Mouse (Mus musculus): ENCODE data around the gene Cetn3. TPM values are rescaled to one million over a fixed set of nuclear protein-coding genes. Genes with fewer than 3 reads are reported as not detected.
A peak's percentile ranks its signal among the peaks of the same experiment; 100 is the strongest.

Gene Cetn3
- 267 and 308 TPM in 2 replicates for polyA plus RNA-seq (2015; fragmentation: Nextera tagmentation; extraction: Ambion mirVana)

GRCm38 (mm10) chr13:81782971-81783404, at the start of gene Cetn3:
Gene Cetn3, plus strand, starts transcription at chr13:81783077.
- Histone ChIP-seq H3K36me3 (ENCODE audit: poor library complexity, severe bottlenecking) (peaks cover 8% of the 10 kb centered on the region), H3K4me2 (peak within 1 kb of the TSS; percentile 73), H3K9ac (peak within 1 kb of the TSS; percentile 69), H3K27me3 (no peaks in the 10 kb centered on the region), H3K9me3 (replicated peaks) (no peaks in the 10 kb centered on the region), H3K4me3 (peak within 1 kb of the TSS; percentile 56), H3K4me1 (peaks cover 29% of the 10 kb centered on the region), H3K27ac (peak within 1 kb of the TSS; percentile 97)
- ATAC-seq, result peak; percentile 93
- WGBS, result under 1% methylated on average over 29 of the region's 29 CpGs

- H3K36me3 ChIP-seq (ENCODE audit: poor library complexity, severe bottlenecking), result no peaks in the 10 kb centered on the region
- H3K27me3 ChIP-seq, result no peaks in the 10 kb centered on the region
- no peak overlapping the region for H3K4me2 ChIP-seq
- ATAC-seq, result no peak
- H3K27ac ChIP-seq, result no peak overlapping the region
- WGBS, result 90% methylated on average over 5 of the region's 5 CpGs
- H3K4me1 ChIP-seq, result no peaks in the 10 kb centered on the region
- H3K4me3 ChIP-seq, result no peak overlapping the region
- H3K9me3 ChIP-seq (replicated peaks), result no peaks in the 10 kb centered on the region
- H3K9ac ChIP-seq, result no peak overlapping the region
Observed at GRCm38 (mm10) chr13:81736606-81737005, 46.3 kb upstream of the Cetn3 start.

GRCm38 (mm10) chr13:81740898-81741297, 42.0 kb upstream of the Cetn3 start:
- Histone ChIP-seq H3K27me3 (no peaks in the 10 kb centered on the region), H3K4me1 (no peaks in the 10 kb centered on the region), H3K27ac (no peak overlapping the region), H3K4me3 (no peak overlapping the region), H3K36me3 (ENCODE audit: poor library complexity, severe bottlenecking) (no peaks in the 10 kb centered on the region), H3K9ac (no peak overlapping the region), H3K4me2 (no peak overlapping the region), H3K9me3 (replicated peaks) (no peaks in the 10 kb centered on the region)
- no peak for ATAC-seq
- WGBS, result 65% methylated on average over 3 of the region's 3 CpGs

GRCm38 (mm10) chr13:81743391-81744091, 39.3 kb upstream of the Cetn3 start:
- H3K27ac ChIP-seq, result no peak overlapping the region
- ATAC-seq, result no peak
- 49% methylated on average over 10 of the region's 10 CpGs for WGBS

GRCm38 (mm10) chr13:81744092-81744396, 38.8 kb upstream of the Cetn3 start:
- no peaks in the 10 kb centered on the region for H3K36me3 ChIP-seq (ENCODE audit: poor library complexity, severe bottlenecking)
- no peak for ATAC-seq
- no peaks in the 10 kb centered on the region for H3K9me3 ChIP-seq (replicated peaks)
- H3K4me3 ChIP-seq, result no peak overlapping the region
- no peaks in the 10 kb centered on the region for H3K27me3 ChIP-seq
- 46% methylated on average over 2 of the region's 2 CpGs for WGBS
- no peak overlapping the region for H3K27ac ChIP-seq
- no peaks in the 10 kb centered on the region for H3K4me1 ChIP-seq
- no peak overlapping the region for H3K9ac ChIP-seq
- no peak overlapping the region for H3K4me2 ChIP-seq

More at GRCm38 (mm10) chr13:81743391-81744091, 39.3 kb upstream of the Cetn3 start:
- Histone ChIP-seq H3K27me3 (no peaks in the 10 kb centered on the region), H3K4me3 (no peak overlapping the region), H3K36me3 (ENCODE audit: poor library complexity, severe bottlenecking) (no peaks in the 10 kb centered on the region), H3K9me3 (replicated peaks) (no peaks in the 10 kb centered on the region), H3K4me2 (no peak overlapping the region), H3K9ac (no peak overlapping the region), H3K4me1 (no peaks in the 10 kb centered on the region)

GRCm38 (mm10) chr13:81754878-81755277, 28.0 kb upstream of the Cetn3 start:
- no peaks in the 10 kb centered on the region for H3K27me3 ChIP-seq
- no peak overlapping the region for H3K27ac ChIP-seq
- H3K9me3 ChIP-seq (replicated peaks), result no peaks in the 10 kb centered on the region
- H3K4me3 ChIP-seq, result no peak overlapping the region
- no peak for ATAC-seq
- H3K9ac ChIP-seq, result no peak overlapping the region
- no peak overlapping the region for H3K4me2 ChIP-seq
- H3K36me3 ChIP-seq (ENCODE audit: poor library complexity, severe bottlenecking), result no peaks in the 10 kb centered on the region
- H3K4me1 ChIP-seq, result no peaks in the 10 kb centered on the region

- no peak overlapping the region for H3K4me2 ChIP-seq
- no peaks in the 10 kb centered on the region for H3K9me3 ChIP-seq (replicated peaks)
- no peaks in the 10 kb centered on the region for H3K4me1 ChIP-seq
- H3K27me3 ChIP-seq, result no peaks in the 10 kb centered on the region
- H3K4me3 ChIP-seq, result no peak overlapping the region
- no peak for ATAC-seq
- H3K27ac ChIP-seq, result no peak overlapping the region
- H3K9ac ChIP-seq, result no peak overlapping the region
- H3K36me3 ChIP-seq (ENCODE audit: poor library complexity, severe bottlenecking), result no peaks in the 10 kb centered on the region
- 97% methylated on average over 1 of the region's 1 CpGs for WGBS
Observed at GRCm38 (mm10) chr13:81755324-81755723, 27.6 kb upstream of the Cetn3 start.

- no peak overlapping the region for H3K4me2 ChIP-seq
- no peaks in the 10 kb centered on the region for H3K27me3 ChIP-seq
- no peak overlapping the region for H3K27ac ChIP-seq
- no peak overlapping the region for H3K4me3 ChIP-seq
- no peaks in the 10 kb centered on the region for H3K9me3 ChIP-seq (replicated peaks)
- 89% methylated on average over 5 of the region's 5 CpGs for WGBS
- no peak for ATAC-seq
- H3K36me3 ChIP-seq (ENCODE audit: poor library complexity, severe bottlenecking), result no peaks in the 10 kb centered on the region
- H3K9ac ChIP-seq, result no peak overlapping the region
- no peaks in the 10 kb centered on the region for H3K4me1 ChIP-seq
Observed at GRCm38 (mm10) chr13:81757058-81757660, 25.7 kb upstream of the Cetn3 start.

- no peak overlapping the region for H3K4me3 ChIP-seq
- 36% methylated on average over 3 of the region's 3 CpGs for WGBS
- H3K4me1 ChIP-seq, result peaks cover 4% of the 10 kb centered on the region; the same call in 1 of the 2 replicates
- no peak overlapping the region for H3K9ac ChIP-seq
- H3K27me3 ChIP-seq, result no peaks in the 10 kb centered on the region
- no peak overlapping the region for H3K4me2 ChIP-seq
- no peak overlapping the region for H3K27ac ChIP-seq
- H3K9me3 ChIP-seq (replicated peaks), result no peaks in the 10 kb centered on the region
- no peaks in the 10 kb centered on the region for H3K36me3 ChIP-seq (ENCODE audit: poor library complexity, severe bottlenecking)
- ATAC-seq, result 0 out of 2 replicates have a peak, but pooled peaks have one; percentile 22
Observed at GRCm38 (mm10) chr13:81760379-81760778, 22.5 kb upstream of the Cetn3 start.

- no peaks in the 10 kb centered on the region for H3K9me3 ChIP-seq (replicated peaks)
- H3K4me2 ChIP-seq, result no peak overlapping the region
- H3K27ac ChIP-seq, result no peak overlapping the region
- 33% methylated on average over 14 of the region's 14 CpGs for WGBS
- no peak overlapping the region for H3K9ac ChIP-seq
- H3K36me3 ChIP-seq (ENCODE audit: poor library complexity, severe bottlenecking), result no peaks in the 10 kb centered on the region
- peaks cover 4% of the 10 kb centered on the region; the same call in 1 of the 2 replicates for H3K4me1 ChIP-seq
- no peak overlapping the region for H3K4me3 ChIP-seq
- H3K27me3 ChIP-seq, result no peaks in the 10 kb centered on the region
- ATAC-seq, result peak; percentile 44; the same call in 1 of the 2 replicates
Observed at GRCm38 (mm10) chr13:81761566-81762186, 21.2 kb upstream of the Cetn3 start.

- Histone ChIP-seq H3K4me2 (no peak overlapping the region), H3K27ac (no peak overlapping the region), H3K9me3 (replicated peaks) (no peaks in the 10 kb centered on the region), H3K4me1 (peaks cover 4% of the 10 kb centered on the region; the same call in 1 of the 2 replicates), H3K27me3 (no peaks in the 10 kb centered on the region), H3K9ac (no peak overlapping the region), H3K36me3 (ENCODE audit: poor library complexity, severe bottlenecking) (no peaks in the 10 kb centered on the region), H3K4me3 (no peak overlapping the region)
- 79% methylated on average over 5 of the region's 5 CpGs for WGBS
- no peak for ATAC-seq
Observed at GRCm38 (mm10) chr13:81764173-81764572, 18.7 kb upstream of the Cetn3 start.

- no peak overlapping the region; the same call in 1 of the 2 replicates for H3K27ac ChIP-seq
- 77% methylated on average over 7 of the region's 7 CpGs for WGBS
- H3K9me3 ChIP-seq (replicated peaks), result no peaks in the 10 kb centered on the region
- H3K4me1 ChIP-seq, result peaks cover 4% of the 10 kb centered on the region; the same call in 1 of the 2 replicates
- H3K4me3 ChIP-seq, result no peak overlapping the region
- H3K4me2 ChIP-seq, result no peak overlapping the region
- no peak overlapping the region for H3K9ac ChIP-seq
- H3K27me3 ChIP-seq, result no peaks in the 10 kb centered on the region
- no peaks in the 10 kb centered on the region for H3K36me3 ChIP-seq (ENCODE audit: poor library complexity, severe bottlenecking)
- peak; percentile 86 for ATAC-seq
Observed at GRCm38 (mm10) chr13:81767038-81767659, 15.7 kb upstream of the Cetn3 start.
